Mouse (Mus musculus): ENCODE results near the gene Kdelc1. TPM values are rescaled to one million over a fixed set of nuclear protein-coding genes. Genes with fewer than 3 reads are reported as not detected.

Gene Kdelc1
- 40.5 and 40.8 TPM in 2 replicates for polyA plus RNA-seq (2015; fragmentation: Nextera tagmentation; extraction: Ambion mirVana)

GRCm38 (mm10) chr1:44118239-44119054 lies at the start of gene Kdelc1, which contains the start of gene Bivm:
Gene Kdelc1, minus strand, starts transcription at chr1:44118808.
Gene Bivm, plus strand, starts transcription at chr1:44118957.
- Histone ChIP-seq H3K9me3 (replicated peaks) (no peaks in the 10 kb centered on the region), H3K27ac (peak within 1 kb of the TSS; percentile 96), H3K4me3 (peak within 1 kb of the TSS; percentile 70), H3K36me3 (ENCODE audit: poor library complexity, severe bottlenecking) (peaks cover 19% of the 10 kb centered on the region), H3K27me3 (no peaks in the 10 kb centered on the region), H3K9ac (peak within 1 kb of the TSS; percentile 91), H3K4me2 (peak within 1 kb of the TSS; percentile 81), H3K4me1 (peaks cover 18% of the 10 kb centered on the region)
- peak; percentile 97 for ATAC-seq
- WGBS = under 1% methylated on average over 39 of the region's 39 CpGs

- WGBS = 98% methylated on average over 3 of the region's 3 CpGs
- Histone ChIP-seq H3K9me3 (replicated peaks) (peaks cover 4% of the 10 kb centered on the region; the same call in 1 of the 2 replicates), H3K27ac (no peak overlapping the region), H3K9ac (no peak overlapping the region), H3K4me3 (no peak overlapping the region), H3K36me3 (ENCODE audit: poor library complexity, severe bottlenecking) (peaks cover 85% of the 10 kb centered on the region), H3K27me3 (no peaks in the 10 kb centered on the region), H3K4me2 (no peak overlapping the region), H3K4me1 (no peaks in the 10 kb centered on the region)
- ATAC-seq = no peak
Measured at GRCm38 (mm10) chr1:44167859-44168383, 49.3 kb upstream of the Kdelc1 start.

GRCm38 (mm10) chr1:44162389-44162788 lies 43.8 kb upstream of the Kdelc1 start:
- 96% methylated on average over 5 of the region's 5 CpGs for WGBS
- Histone ChIP-seq H3K9ac (no peak overlapping the region), H3K4me2 (no peak overlapping the region), H3K36me3 (ENCODE audit: poor library complexity, severe bottlenecking) (peaks cover 90% of the 10 kb centered on the region), H3K4me1 (no peaks in the 10 kb centered on the region), H3K9me3 (replicated peaks) (no peaks in the 10 kb centered on the region), H3K4me3 (no peak overlapping the region), H3K27me3 (no peaks in the 10 kb centered on the region), H3K27ac (no peak overlapping the region)
- ATAC-seq = no peak

GRCm38 (mm10) chr1:44161818-44162217 lies 43.2 kb upstream of the Kdelc1 start:
- no peaks in the 10 kb centered on the region for H3K9me3 ChIP-seq (replicated peaks)
- WGBS = 96% methylated on average over 6 of the region's 6 CpGs
- no peaks in the 10 kb centered on the region for H3K4me1 ChIP-seq
- no peak overlapping the region for H3K4me3 ChIP-seq
- no peak overlapping the region for H3K27ac ChIP-seq
- no peaks in the 10 kb centered on the region for H3K27me3 ChIP-seq
- H3K4me2 ChIP-seq = no peak overlapping the region
- peaks cover 88% of the 10 kb centered on the region for H3K36me3 ChIP-seq (ENCODE audit: poor library complexity, severe bottlenecking)
- ATAC-seq = no peak
- no peak overlapping the region for H3K9ac ChIP-seq

- H3K27ac ChIP-seq = no peak overlapping the region
- no peak overlapping the region for H3K4me3 ChIP-seq
- H3K36me3 ChIP-seq (ENCODE audit: poor library complexity, severe bottlenecking) = peaks cover 58% of the 10 kb centered on the region
- H3K9ac ChIP-seq = no peak overlapping the region
- 92% methylated on average over 6 of the region's 6 CpGs for WGBS
- ATAC-seq = no peak
- H3K9me3 ChIP-seq (replicated peaks) = no peaks in the 10 kb centered on the region
- no peaks in the 10 kb centered on the region for H3K4me1 ChIP-seq
- no peak overlapping the region for H3K4me2 ChIP-seq
- H3K27me3 ChIP-seq = no peaks in the 10 kb centered on the region
Measured at GRCm38 (mm10) chr1:44158317-44158716, 39.7 kb upstream of the Kdelc1 start.

GRCm38 (mm10) chr1:44155287-44155686 lies 36.7 kb upstream of the Kdelc1 start:
- Histone ChIP-seq H3K27me3 (no peaks in the 10 kb centered on the region), H3K36me3 (ENCODE audit: poor library complexity, severe bottlenecking) (peaks cover 31% of the 10 kb centered on the region), H3K4me2 (no peak overlapping the region), H3K4me3 (no peak overlapping the region), H3K9me3 (replicated peaks) (no peaks in the 10 kb centered on the region), H3K4me1 (no peaks in the 10 kb centered on the region), H3K9ac (no peak overlapping the region), H3K27ac (no peak overlapping the region)
- 93% methylated on average over 4 of the region's 4 CpGs for WGBS
- ATAC-seq = 0 out of 2 replicates have a peak, but pooled peaks have one; percentile 33

- Histone ChIP-seq H3K9ac (peak overlapping the region; percentile 92), H3K4me1 (peaks cover 14% of the 10 kb centered on the region), H3K4me3 (peak overlapping the region; percentile 80), H3K9me3 (replicated peaks) (no peaks in the 10 kb centered on the region), H3K27me3 (no peaks in the 10 kb centered on the region), H3K27ac (peak overlapping the region; percentile 99; the same call in 1 of the 2 replicates), H3K36me3 (ENCODE audit: poor library complexity, severe bottlenecking) (peaks cover 4% of the 10 kb centered on the region), H3K4me2 (peak overlapping the region; percentile 70)
- ATAC-seq = no peak
- 30% methylated on average over 6 of the region's 6 CpGs for WGBS
Measured at GRCm38 (mm10) chr1:44148706-44149105, 30.1 kb upstream of the Kdelc1 start.

GRCm38 (mm10) chr1:44147563-44148381 lies 29.2 kb upstream of the Kdelc1 start, which contains the start of gene Ercc5:
Gene Ercc5, plus strand, starts transcription at chr1:44147744.
- Histone ChIP-seq H3K9me3 (replicated peaks) (no peaks in the 10 kb centered on the region), H3K36me3 (ENCODE audit: poor library complexity, severe bottlenecking) (peaks cover 13% of the 10 kb centered on the region), H3K27ac (peak within 1 kb of the TSS; percentile 99), H3K4me1 (peaks cover 14% of the 10 kb centered on the region), H3K4me2 (peak within 1 kb of the TSS; percentile 70), H3K27me3 (no peaks in the 10 kb centered on the region), H3K4me3 (peak within 1 kb of the TSS; percentile 80), H3K9ac (peak within 1 kb of the TSS; percentile 92)
- peak; percentile 98 for ATAC-seq
- under 1% methylated on average over 66 of the region's 66 CpGs for whole genome bisulfite sequencing

- H3K36me3 ChIP-seq (ENCODE audit: poor library complexity, severe bottlenecking) = peaks cover 45% of the 10 kb centered on the region
- no peak for ATAC-seq
- H3K27me3 ChIP-seq = no peaks in the 10 kb centered on the region
- H3K9ac ChIP-seq = no peak overlapping the region
- peaks cover 6% of the 10 kb centered on the region; the same call in 1 of the 2 replicates for H3K4me1 ChIP-seq
- no peaks in the 10 kb centered on the region for H3K9me3 ChIP-seq (replicated peaks)
- no peak overlapping the region for H3K4me3 ChIP-seq
- H3K4me2 ChIP-seq = no peak overlapping the region
- 96% methylated on average over 5 of the region's 5 CpGs for WGBS
- no peak overlapping the region for H3K27ac ChIP-seq
Measured at GRCm38 (mm10) chr1:44142747-44143146, 24.1 kb upstream of the Kdelc1 start.

- 92% methylated on average over 4 of the region's 4 CpGs for WGBS
- no peak overlapping the region for H3K4me3 ChIP-seq
- no peak overlapping the region for H3K27ac ChIP-seq
- no peak overlapping the region for H3K9ac ChIP-seq
- H3K27me3 ChIP-seq = no peaks in the 10 kb centered on the region
- ATAC-seq = no peak
- no peaks in the 10 kb centered on the region for H3K4me1 ChIP-seq
- no peak overlapping the region for H3K4me2 ChIP-seq
- no peaks in the 10 kb centered on the region for H3K9me3 ChIP-seq (replicated peaks)
- H3K36me3 ChIP-seq (ENCODE audit: poor library complexity, severe bottlenecking) = peaks cover 62% of the 10 kb centered on the region
Measured at GRCm38 (mm10) chr1:44140232-44140631, 21.6 kb upstream of the Kdelc1 start.

- H3K36me3 ChIP-seq (ENCODE audit: poor library complexity, severe bottlenecking) = peaks cover 47% of the 10 kb centered on the region
- WGBS = 95% methylated on average over 4 of the region's 4 CpGs
- no peak overlapping the region for H3K4me2 ChIP-seq
- no peaks in the 10 kb centered on the region for H3K27me3 ChIP-seq
- H3K27ac ChIP-seq = no peak overlapping the region
- no peaks in the 10 kb centered on the region for H3K4me1 ChIP-seq
- H3K9me3 ChIP-seq (replicated peaks) = no peaks in the 10 kb centered on the region
- no peak overlapping the region for H3K9ac ChIP-seq
- no peak overlapping the region for H3K4me3 ChIP-seq
- no peak for ATAC-seq
Measured at GRCm38 (mm10) chr1:44129929-44130581, 11.4 kb upstream of the Kdelc1 start.

All from forebrain, embryonic 13.5 days (tissue).